Mouse (Mus musculus): ENCODE data around the gene Acot11. TPM values are rescaled to one million over a fixed set of nuclear protein-coding genes. Genes with fewer than 3 reads are reported as not detected.
"Not testable (repeated sequence)": the region's sequence is repeated elsewhere in the genome, so short reads cannot be mapped to it uniquely, and the experiment has no call there.

The Acot11 gene
- total RNA-seq, 4 experiments from 2014 or later, result 26.2 to 44.3 (median 36.4) TPM

- peak; percentile 90 for DNase-seq (ENCODE audit: low spot score)
These were observed 26.5 kb downstream of the Acot11 start for GRCm38 (mm10) chr4:106778116-106778788.

- no peak for DNase-seq (ENCODE audit: low spot score)
These were observed 27.8 kb downstream of the Acot11 start for GRCm38 (mm10) chr4:106776998-106777397.

GRCm38 (mm10) chr4:106775767-106776166, 29.0 kb downstream of the Acot11 start:
- DNase-seq (ENCODE audit: low spot score), result not testable (repeated sequence)

- DNase-seq (ENCODE audit: low spot score), result no peak
These were observed 32.2 kb downstream of the Acot11 start for GRCm38 (mm10) chr4:106772558-106772957.

- no peak for DNase-seq (ENCODE audit: low spot score)
These were observed 35.5 kb downstream of the Acot11 start for GRCm38 (mm10) chr4:106769306-106769705.

- no peak for DNase-seq (ENCODE audit: low spot score)
These were observed 40.6 kb downstream of the Acot11 start for GRCm38 (mm10) chr4:106764166-106764565.

- DNase-seq (ENCODE audit: low spot score), result no peak
These were observed 53.1 kb downstream of the Acot11 start for GRCm38 (mm10) chr4:106751726-106752125.

GRCm38 (mm10) chr4:106749699-106750098, 55.1 kb downstream of the Acot11 start:
- peak; percentile 28 for DNase-seq (ENCODE audit: low spot score)

- no peak for DNase-seq (ENCODE audit: low spot score)
These were observed 57.7 kb downstream of the Acot11 start for GRCm38 (mm10) chr4:106747001-106747580.

GRCm38 (mm10) chr4:106745862-106746261, 58.9 kb downstream of the Acot11 start:
- no peak for DNase-seq (ENCODE audit: low spot score)

- no peak for DNase-seq (ENCODE audit: low spot score)
These were observed 66.9 kb downstream of the Acot11 start for GRCm38 (mm10) chr4:106737904-106738303.

- not testable (repeated sequence) for DNase-seq (ENCODE audit: low spot score)
These were observed 67.9 kb downstream of the Acot11 start for GRCm38 (mm10) chr4:106736884-106737283.

- no peak for DNase-seq (ENCODE audit: low spot score)
These were observed 71.2 kb downstream of the Acot11 start, which contains the start of gene Fam151a for GRCm38 (mm10) chr4:106733636-106734035. TSS of gene Fam151a (plus strand) at chr4:106733889.

- DNase-seq (ENCODE audit: low spot score), result no peak
These were observed 74.0 kb downstream of the Acot11 start, which contains the start of gene Mroh7 for GRCm38 (mm10) chr4:106730814-106731213. TSS of gene Mroh7 (minus strand) at chr4:106730925.

GRCm38 (mm10) chr4:106720631-106721030, 84.2 kb downstream of the Acot11 start:
- no peak for DNase-seq (ENCODE audit: low spot score)

GRCm38 (mm10) chr4:106713622-106714021, 91.2 kb downstream of the Acot11 start:
- no peak for DNase-seq (ENCODE audit: low spot score)

GRCm38 (mm10) chr4:106708408-106708807, 96.4 kb downstream of the Acot11 start:
- peak; percentile 67 for DNase-seq (ENCODE audit: low spot score)

- no peak for DNase-seq (ENCODE audit: low spot score)
These were observed 96.8 kb downstream of the Acot11 start for GRCm38 (mm10) chr4:106707957-106708356.

- DNase-seq (ENCODE audit: low spot score), result no peak
These were observed 99.6 kb downstream of the Acot11 start for GRCm38 (mm10) chr4:106705096-106705665.

GRCm38 (mm10) chr4:106704416-106704815, 100.4 kb downstream of the Acot11 start:
- no peak for DNase-seq (ENCODE audit: low spot score)

GRCm38 (mm10) chr4:106703956-106704355, 100.8 kb downstream of the Acot11 start:
- DNase-seq (ENCODE audit: low spot score), result no peak

GRCm38 (mm10) chr4:106700798-106701197, 104.0 kb downstream of the Acot11 start:
- no peak for DNase-seq (ENCODE audit: low spot score)

GRCm38 (mm10) chr4:106699989-106700388, 104.8 kb downstream of the Acot11 start:
- DNase-seq (ENCODE audit: low spot score), result no peak
